Mouse (Mus musculus): Measurements from ENCODE around the gene Lca5.

DNA sequence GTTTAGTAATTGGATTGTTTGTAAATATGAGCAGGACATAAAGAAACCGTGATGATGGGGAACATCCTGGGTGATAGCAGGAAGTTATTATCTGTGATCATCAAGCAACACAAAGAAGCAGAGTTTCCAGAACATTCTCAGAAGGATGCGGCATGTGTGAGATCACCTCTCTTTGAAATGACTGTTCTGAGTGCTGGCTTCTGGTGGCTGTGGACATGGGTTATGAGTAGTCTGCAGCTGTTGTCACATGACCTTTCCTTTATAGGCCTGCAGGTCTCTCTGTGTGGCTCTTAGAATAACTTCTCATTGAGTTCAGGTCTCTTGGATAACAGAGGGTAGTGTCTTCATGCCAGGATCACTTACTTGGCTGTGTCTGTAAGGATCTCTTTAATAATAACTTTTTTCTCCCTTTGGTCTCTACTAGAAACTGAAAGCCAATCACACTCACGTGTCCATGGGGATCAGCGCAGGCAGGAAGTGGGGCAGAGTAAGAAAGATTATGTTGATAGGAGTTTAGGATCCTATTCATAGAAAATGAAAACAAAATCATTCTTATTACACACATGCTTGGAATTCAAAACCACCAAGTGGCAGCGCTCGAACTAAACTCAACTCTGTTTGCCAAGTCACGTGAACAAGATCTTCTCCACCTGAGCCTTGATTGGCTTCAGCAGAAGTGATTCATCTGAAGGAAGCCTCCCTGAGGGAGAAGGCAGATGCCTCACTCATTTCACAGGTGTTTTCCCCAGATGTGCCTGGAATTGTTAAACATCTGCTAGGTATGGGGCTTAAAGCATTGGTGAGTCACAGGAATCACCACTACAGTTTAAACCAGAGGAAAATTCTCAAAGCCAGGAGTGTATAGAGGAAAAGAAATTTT is 98.2 kb downstream of the Lca5 start:
- TF ChIP-seq GATA1 (IDR thresholded peaks at IDR 0.05; ENCODE audit: low read length) (no peak), TAL1 (IDR thresholded peaks at IDR 0.05; ENCODE audit: low read length) (no peak)
